Mouse (Mus musculus) forebrain, embryonic 12.5 days (tissue): ENCODE measurements around the gene Actr2. TPM values are rescaled to one million over a fixed set of nuclear protein-coding genes. Genes with fewer than 3 reads are reported as not detected.
"Not testable (repeated sequence)": the region's sequence is repeated elsewhere in the genome, so short reads cannot be mapped to it uniquely, and the experiment has no call there.

Experiments
- ATAC-seq: fragments of 200-750 bp; cut with Nextera tagmentation; 2 replicates; pipeline ENCODE4 v1.8.0; 2017; ENCODE audit warnings: moderate TSS enrichment; ENCODE audit not compliant: low FRiP score
- H3K27ac ChIP-seq: fragments of 300-500 bp; sonication (generic); 2 replicates; pipeline ENCODE4 v1.5.1; 2016; ENCODE audit warnings: mild to moderate bottlenecking
- H3K27me3 ChIP-seq: fragments of 300-500 bp; sonication (generic); 2 replicates; pipeline ENCODE4 v1.6.1; 2016; ENCODE audit warnings: mild to moderate bottlenecking
- H3K36me3 ChIP-seq: fragments of 300-500 bp; sonication (generic); replicated peaks from 2 replicates; pipeline ENCODE4 v1.6.1; 2016; ENCODE audit warnings: mild to moderate bottlenecking
- H3K4me1 ChIP-seq: fragments of 300-500 bp; sonication (generic); 2 replicates; pipeline ENCODE4 v1.6.1; 2016
- H3K4me2 ChIP-seq: fragments of 300-500 bp; sonication (generic); 2 replicates; pipeline ENCODE4 v1.6.1; 2016; ENCODE audit warnings: mild to moderate bottlenecking, moderate library complexity
- H3K4me3 ChIP-seq: fragments of 300-500 bp; sonication (generic); replicated peaks from 2 replicates; pipeline ENCODE4 v1.5.1; 2016; ENCODE audit warnings: mild to moderate bottlenecking
- H3K9ac ChIP-seq: fragments of 300-500 bp; sonication (generic); 2 replicates; pipeline ENCODE4 v1.6.1; 2016; ENCODE audit warnings: mild to moderate bottlenecking
- H3K9me3 ChIP-seq: fragments of 300-500 bp; sonication (generic); 2 replicates; pipeline ENCODE4 v1.6.1; 2016
- WGBS: fragments of 180-500 bp; shearing (Covaris S2); methylation state at CpG from one replicate; pipeline ENCODE4 v1.1.7; 2016; 5-methylcytosine and 5-hydroxymethylcytosine counted together
- polyA plus RNA-seq: library from polyadenylated mRNA; unstranded; fragments of >200 nt; fragmentation: Nextera tagmentation; extraction: Ambion mirVana; gene quantifications from 2 replicates; pipeline ENCODE4 v1.2.1, GENCODE M21; 2016

The Actr2 gene
- polyA plus RNA-seq, 1 experiment from 2014 or later, result 137 TPM

GRCm38 (mm10) chr11:20035972-20036371 lies 76.7 kb downstream of the Actr2 start:
- no peak overlapping the region for H3K4me3 ChIP-seq
- H3K9me3 ChIP-seq, result no peaks in the 10 kb centered on the region
- H3K4me1 ChIP-seq, result peaks cover 6% of the 10 kb centered on the region
- no peak overlapping the region for H3K4me2 ChIP-seq
- no peaks in the 10 kb centered on the region for H3K27me3 ChIP-seq
- H3K9ac ChIP-seq, result no peak overlapping the region
- H3K36me3 ChIP-seq, result no peaks in the 10 kb centered on the region
- ATAC-seq, result no peak
- H3K27ac ChIP-seq, result no peak overlapping the region
- 80% methylated on average over 7 of the region's 7 CpGs for WGBS

GRCm38 (mm10) chr11:20035343-20035928 lies 77.3 kb downstream of the Actr2 start:
- no peak overlapping the region for H3K9ac ChIP-seq
- peaks cover 5% of the 10 kb centered on the region for H3K4me1 ChIP-seq
- H3K9me3 ChIP-seq, result no peaks in the 10 kb centered on the region
- no peak overlapping the region for H3K27ac ChIP-seq
- ATAC-seq, result no peak
- H3K27me3 ChIP-seq, result no peaks in the 10 kb centered on the region
- no peak overlapping the region for H3K4me2 ChIP-seq
- H3K4me3 ChIP-seq, result no peak overlapping the region
- 65% methylated on average over 11 of the region's 11 CpGs for WGBS
- no peaks in the 10 kb centered on the region for H3K36me3 ChIP-seq

- H3K4me1 ChIP-seq, result peaks cover 5% of the 10 kb centered on the region
- H3K9me3 ChIP-seq, result no peaks in the 10 kb centered on the region
- WGBS, result 82% methylated on average over 14 of the region's 14 CpGs
- H3K4me2 ChIP-seq, result no peak overlapping the region
- H3K27me3 ChIP-seq, result no peaks in the 10 kb centered on the region
- no peak for ATAC-seq
- no peak overlapping the region for H3K9ac ChIP-seq
- no peaks in the 10 kb centered on the region for H3K36me3 ChIP-seq
- H3K4me3 ChIP-seq, result no peak overlapping the region
- no peak overlapping the region for H3K27ac ChIP-seq
Observed at GRCm38 (mm10) chr11:20034337-20034947, 78.3 kb downstream of the Actr2 start.

- Histone ChIP-seq H3K9me3 (no peaks in the 10 kb centered on the region), H3K27me3 (no peaks in the 10 kb centered on the region), H3K4me3 (no peak overlapping the region), H3K9ac (no peak overlapping the region), H3K4me1 (peaks cover 2% of the 10 kb centered on the region), H3K4me2 (no peak overlapping the region), H3K27ac (no peak overlapping the region), H3K36me3 (no peaks in the 10 kb centered on the region)
- 80% methylated on average over 6 of the region's 6 CpGs for WGBS
- ATAC-seq, result no peak
Observed at GRCm38 (mm10) chr11:20033541-20034160, 79.1 kb downstream of the Actr2 start.

- Histone ChIP-seq H3K27me3 (no peaks in the 10 kb centered on the region), H3K4me3 (no peak overlapping the region), H3K36me3 (no peaks in the 10 kb centered on the region), H3K4me2 (no peak overlapping the region), H3K4me1 (no peaks in the 10 kb centered on the region), H3K9ac (no peak overlapping the region), H3K27ac (no peak overlapping the region), H3K9me3 (no peaks in the 10 kb centered on the region)
- 48% methylated on average over 8 of the region's 8 CpGs for WGBS
- ATAC-seq, result no peak
Observed at GRCm38 (mm10) chr11:20031536-20031935, 81.2 kb downstream of the Actr2 start.

- H3K27ac ChIP-seq, H3K36me3 ChIP-seq, H3K4me2 ChIP-seq, H3K9ac ChIP-seq, H3K4me1 ChIP-seq, H3K27me3 ChIP-seq, H3K9me3 ChIP-seq, H3K4me3 ChIP-seq, ATAC-seq: not testable (repeated sequence)
- 90% methylated on average over 5 of the region's 5 CpGs for WGBS
Observed at GRCm38 (mm10) chr11:20030973-20031372, 81.7 kb downstream of the Actr2 start.

GRCm38 (mm10) chr11:20029014-20029413 lies 83.7 kb downstream of the Actr2 start:
- Histone ChIP-seq H3K27me3 (no peaks in the 10 kb centered on the region), H3K4me1 (no peaks in the 10 kb centered on the region), H3K27ac (no peak overlapping the region), H3K4me3 (no peak overlapping the region), H3K9me3 (no peaks in the 10 kb centered on the region), H3K36me3 (peaks cover 14% of the 10 kb centered on the region), H3K9ac (no peak overlapping the region), H3K4me2 (no peak overlapping the region)
- WGBS, result 93% methylated on average over 4 of the region's 4 CpGs
- no peak for ATAC-seq

GRCm38 (mm10) chr11:20028396-20028795 lies 84.3 kb downstream of the Actr2 start:
- Histone ChIP-seq H3K4me1 (no peaks in the 10 kb centered on the region), H3K4me2 (no peak overlapping the region), H3K4me3 (no peak overlapping the region), H3K36me3 (peaks cover 14% of the 10 kb centered on the region), H3K27me3 (no peaks in the 10 kb centered on the region), H3K9me3 (no peaks in the 10 kb centered on the region), H3K9ac (no peak overlapping the region), H3K27ac (no peak overlapping the region)
- no peak for ATAC-seq
- WGBS, result 90% methylated on average over 6 of the region's 6 CpGs

GRCm38 (mm10) chr11:20027719-20028118 lies 85.0 kb downstream of the Actr2 start:
- no peak overlapping the region for H3K9ac ChIP-seq
- whole genome bisulfite sequencing, result 84% methylated on average over 9 of the region's 9 CpGs
- H3K9me3 ChIP-seq, result no peaks in the 10 kb centered on the region
- H3K4me3 ChIP-seq, result no peak overlapping the region
- H3K36me3 ChIP-seq, result peaks cover 18% of the 10 kb centered on the region
- H3K27me3 ChIP-seq, result no peaks in the 10 kb centered on the region
- H3K4me2 ChIP-seq, result no peak overlapping the region
- H3K4me1 ChIP-seq, result no peaks in the 10 kb centered on the region
- H3K27ac ChIP-seq, result no peak overlapping the region
- no peak for ATAC-seq

GRCm38 (mm10) chr11:20025899-20026298 lies 86.8 kb downstream of the Actr2 start:
- Histone ChIP-seq H3K9ac (no peak overlapping the region), H3K27me3 (no peaks in the 10 kb centered on the region), H3K27ac (no peak overlapping the region), H3K36me3 (peaks cover 29% of the 10 kb centered on the region), H3K4me2 (no peak overlapping the region), H3K4me1 (no peaks in the 10 kb centered on the region), H3K9me3 (peaks cover 7% of the 10 kb centered on the region), H3K4me3 (no peak overlapping the region)
- WGBS, result 68% methylated on average over 11 of the region's 11 CpGs
- no peak for ATAC-seq

GRCm38 (mm10) chr11:20022911-20023482 lies 89.7 kb downstream of the Actr2 start:
- Histone ChIP-seq H3K27me3 (no peaks in the 10 kb centered on the region), H3K4me2 (no peak overlapping the region), H3K36me3 (peaks cover 57% of the 10 kb centered on the region), H3K4me3 (no peak overlapping the region), H3K4me1 (no peaks in the 10 kb centered on the region), H3K27ac (no peak overlapping the region), H3K9me3 (peaks cover 28% of the 10 kb centered on the region), H3K9ac (no peak overlapping the region)
- WGBS, result 88% methylated on average over 14 of the region's 14 CpGs
- no peak for ATAC-seq

GRCm38 (mm10) chr11:20022462-20022861 lies 90.3 kb downstream of the Actr2 start:
- peaks cover 63% of the 10 kb centered on the region for H3K36me3 ChIP-seq
- 92% methylated on average over 2 of the region's 2 CpGs for WGBS
- H3K27me3 ChIP-seq, result no peaks in the 10 kb centered on the region
- peaks cover 28% of the 10 kb centered on the region for H3K9me3 ChIP-seq
- H3K4me1 ChIP-seq, result no peaks in the 10 kb centered on the region
- H3K27ac ChIP-seq, result no peak overlapping the region
- H3K4me3 ChIP-seq, result no peak overlapping the region
- no peak overlapping the region for H3K4me2 ChIP-seq
- no peak overlapping the region for H3K9ac ChIP-seq
- ATAC-seq, result no peak
